Mouse (Mus musculus): ENCODE data around the gene Mtus2. TPM values are rescaled to one million over a fixed set of nuclear protein-coding genes. Genes with fewer than 3 reads are reported as not detected.

Mtus2 gene
- polyA plus RNA-seq, 1 experiment from 2014 or later, result 50.0 TPM

DNA sequence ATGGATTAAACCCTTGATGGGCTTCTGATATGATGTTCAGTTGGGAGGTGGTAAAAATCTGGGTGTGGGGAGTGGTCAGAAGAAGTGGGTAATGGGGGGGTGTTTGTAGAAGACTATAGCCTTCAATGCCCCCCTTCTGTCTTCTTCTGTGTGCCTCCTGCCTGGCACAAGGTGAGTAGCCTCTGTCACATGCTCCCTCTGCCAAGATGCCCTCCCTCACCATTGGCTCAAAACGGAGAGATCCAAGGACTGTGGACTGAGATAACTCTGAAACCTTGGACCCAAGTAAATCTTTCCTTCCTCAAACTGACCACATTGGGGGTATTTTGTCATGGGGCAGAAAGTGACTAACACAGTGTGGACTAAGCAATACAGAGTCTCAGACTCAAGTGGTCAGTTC is 99.7 kb downstream of the Mtus2 start:
- Histone ChIP-seq H3K27ac (replicated peaks) (no peak overlapping the region), H3K9ac (no peak overlapping the region), H3K4me3 (no peak overlapping the region), H3K4me1 (replicated peaks) (0 out of 2 replicates have a peak, but pooled peaks cover 3% of the 10 kb centered on the region), H3K36me3 (no peaks in the 10 kb centered on the region), H3K4me2 (no peak overlapping the region), H3K9me3 (no peaks in the 10 kb centered on the region; the same call in 1 of the 2 replicates), H3K27me3 (no peaks in the 10 kb centered on the region)
- 85% methylated on average over 1 of the region's 1 CpGs for WGBS
- no peak for ATAC-seq (ENCODE audit: low read depth)

DNA sequence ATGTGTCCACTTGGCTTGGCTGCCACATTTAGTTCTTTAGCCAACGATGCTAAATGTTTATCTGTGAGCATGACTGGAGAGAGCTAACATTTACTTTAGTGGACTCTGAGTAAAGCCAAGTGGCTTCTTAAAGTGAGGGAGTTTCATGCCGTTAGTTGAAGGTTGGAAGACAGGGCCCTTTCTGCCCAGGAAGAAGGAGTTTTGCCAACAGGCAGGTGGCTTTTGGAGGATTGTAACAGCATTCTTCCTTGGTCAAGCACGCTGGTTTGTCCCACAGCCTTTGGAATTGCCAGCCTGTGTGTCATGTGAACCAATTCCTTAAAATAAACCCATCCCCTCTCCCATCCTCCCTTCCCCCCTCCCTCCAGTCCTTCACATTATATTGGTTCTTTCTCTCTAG is 100.3 kb downstream of the Mtus2 start:
- H3K27ac ChIP-seq (replicated peaks), result no peak overlapping the region
- H3K4me3 ChIP-seq, result no peak overlapping the region
- no peaks in the 10 kb centered on the region for H3K27me3 ChIP-seq
- H3K4me2 ChIP-seq, result no peak overlapping the region
- WGBS, result 81% methylated on average over 3 of the region's 3 CpGs
- 0 out of 2 replicates have a peak, but pooled peaks cover 3% of the 10 kb centered on the region for H3K4me1 ChIP-seq (replicated peaks)
- H3K9ac ChIP-seq, result no peak overlapping the region
- H3K9me3 ChIP-seq, result no peaks in the 10 kb centered on the region; the same call in 1 of the 2 replicates
- no peak for ATAC-seq (ENCODE audit: low read depth)
- no peaks in the 10 kb centered on the region for H3K36me3 ChIP-seq

DNA sequence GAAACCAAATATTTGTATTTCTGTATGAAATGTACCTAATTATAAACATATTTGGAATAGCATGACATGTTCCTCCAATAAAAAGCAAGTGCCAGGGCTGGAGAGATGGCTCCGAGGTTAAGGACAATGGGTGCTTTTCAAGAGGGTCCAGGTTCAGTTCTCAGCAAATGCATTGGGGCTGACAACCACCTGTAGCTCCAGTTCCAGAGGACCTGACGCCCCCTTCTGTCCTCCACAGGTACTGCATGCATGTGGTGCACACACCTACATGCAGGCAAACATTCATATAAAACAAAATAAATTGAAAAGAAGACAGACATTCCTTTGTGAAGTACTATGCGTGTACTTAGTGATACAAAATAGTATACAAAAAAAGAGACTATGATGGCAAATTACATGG is 102.2 kb downstream of the Mtus2 start:
- Histone ChIP-seq H3K27me3 (no peaks in the 10 kb centered on the region), H3K36me3 (no peaks in the 10 kb centered on the region), H3K4me2 (no peak overlapping the region), H3K9me3 (no peaks in the 10 kb centered on the region; the same call in 1 of the 2 replicates), H3K4me1 (replicated peaks) (no peaks in the 10 kb centered on the region), H3K27ac (replicated peaks) (no peak overlapping the region), H3K9ac (no peak overlapping the region), H3K4me3 (no peak overlapping the region)
- 71% methylated on average over 3 of the region's 3 CpGs for WGBS
- no peak for ATAC-seq (ENCODE audit: low read depth)

DNA sequence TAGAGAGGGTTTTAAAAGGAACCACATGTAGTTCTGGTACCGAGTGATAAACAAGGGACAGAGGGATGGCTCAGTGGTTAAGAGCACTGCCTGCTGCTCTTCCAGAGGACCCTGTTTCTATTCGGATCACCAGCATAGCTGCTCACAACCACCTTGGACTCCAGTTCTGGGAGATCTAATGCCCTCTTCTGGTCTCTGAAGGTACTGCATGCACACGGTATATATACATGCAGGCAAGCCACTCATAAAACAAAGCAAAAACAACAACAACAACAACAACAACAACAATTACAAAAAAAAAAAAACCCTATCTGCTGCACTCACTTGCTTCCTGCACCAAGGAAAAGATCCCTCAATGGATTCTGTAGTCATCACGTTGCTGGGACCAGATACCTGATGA is 104.7 kb downstream of the Mtus2 start:
- Histone ChIP-seq H3K4me1 (replicated peaks) (no peaks in the 10 kb centered on the region), H3K9me3 (no peaks in the 10 kb centered on the region), H3K4me3 (no peak overlapping the region), H3K36me3 (no peaks in the 10 kb centered on the region), H3K27me3 (no peaks in the 10 kb centered on the region), H3K4me2 (no peak overlapping the region), H3K9ac (no peak overlapping the region), H3K27ac (replicated peaks) (no peak overlapping the region)
- ATAC-seq (ENCODE audit: low read depth), result no peak
- WGBS, result 86% methylated on average over 4 of the region's 4 CpGs

DNA sequence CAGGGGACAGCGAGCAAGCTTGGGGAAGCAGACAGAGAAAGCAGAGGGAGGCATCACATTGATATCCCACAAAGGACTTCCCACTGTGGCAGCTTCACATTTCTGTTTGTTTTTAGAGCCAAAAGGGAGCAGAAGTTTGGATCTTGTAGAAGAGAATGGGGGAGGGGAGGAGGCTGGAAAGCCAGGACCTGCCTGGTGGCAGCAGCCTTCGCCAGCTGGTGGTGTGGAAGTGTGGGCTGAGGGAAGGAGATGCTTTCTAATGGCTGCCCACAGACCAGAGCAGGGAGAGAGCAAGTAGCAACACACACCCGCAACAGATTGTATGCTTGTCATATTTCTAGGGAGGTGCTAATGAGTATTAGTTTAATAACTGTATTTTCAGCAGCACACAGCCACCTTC is 106.6 kb downstream of the Mtus2 start:
- H3K9me3 ChIP-seq, result no peaks in the 10 kb centered on the region
- H3K9ac ChIP-seq, result no peak overlapping the region
- no peak overlapping the region for H3K27ac ChIP-seq (replicated peaks)
- H3K4me1 ChIP-seq (replicated peaks), result peaks cover 11% of the 10 kb centered on the region
- no peak overlapping the region for H3K4me3 ChIP-seq
- H3K36me3 ChIP-seq, result no peaks in the 10 kb centered on the region
- no peak overlapping the region for H3K4me2 ChIP-seq
- no peaks in the 10 kb centered on the region for H3K27me3 ChIP-seq
- ATAC-seq (ENCODE audit: low read depth), result no peak
- WGBS, result 79% methylated on average over 3 of the region's 3 CpGs

DNA sequence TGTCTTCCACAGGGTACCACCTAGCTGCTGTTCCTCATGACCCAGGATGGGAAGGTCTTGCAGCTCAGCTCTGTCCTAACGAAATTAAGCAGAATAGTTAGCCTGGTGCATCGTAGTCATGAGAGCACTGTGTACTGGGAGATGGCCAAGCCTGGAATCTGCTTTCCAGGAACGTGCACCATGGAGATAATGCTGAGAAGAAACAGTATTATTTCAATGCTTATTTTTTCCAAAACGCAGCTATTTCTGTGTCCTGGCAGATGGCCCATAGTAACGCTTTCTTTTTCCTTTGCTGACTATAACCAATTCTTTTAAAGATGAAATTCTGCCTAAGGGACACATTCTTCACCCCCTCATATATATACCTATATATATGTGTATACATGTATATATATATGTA is 108.1 kb downstream of the Mtus2 start:
- H3K9me3 ChIP-seq, result no peaks in the 10 kb centered on the region
- no peaks in the 10 kb centered on the region for H3K36me3 ChIP-seq
- 77% methylated on average over 5 of the region's 5 CpGs for WGBS
- H3K4me3 ChIP-seq, result no peak overlapping the region
- H3K27me3 ChIP-seq, result no peaks in the 10 kb centered on the region
- no peak overlapping the region for H3K4me2 ChIP-seq
- ATAC-seq (ENCODE audit: low read depth), result no peak
- no peak overlapping the region for H3K9ac ChIP-seq
- no peak overlapping the region for H3K27ac ChIP-seq (replicated peaks)
- peaks cover 12% of the 10 kb centered on the region for H3K4me1 ChIP-seq (replicated peaks)

DNA sequence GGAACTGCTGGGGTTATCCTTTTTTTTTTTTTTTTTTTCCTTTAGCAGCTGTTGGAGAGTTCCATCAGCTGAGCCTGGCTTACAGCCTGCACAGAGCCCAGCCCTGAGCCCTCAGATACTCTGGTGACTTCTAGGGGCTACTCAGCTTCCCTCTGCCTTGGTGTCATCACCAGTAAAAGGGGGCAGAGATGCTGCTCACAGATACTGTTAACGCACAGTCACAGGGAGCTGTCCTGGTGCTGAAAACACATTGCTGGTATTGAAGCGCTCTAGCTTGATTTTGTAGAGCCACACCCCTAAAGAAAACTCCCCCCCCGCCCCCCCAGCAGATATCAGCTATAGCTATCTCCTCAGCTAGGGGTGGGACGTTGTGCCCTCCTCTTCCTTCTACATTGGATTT is 112.8 kb downstream of the Mtus2 start:
- H3K4me3 ChIP-seq, result no peak overlapping the region
- no peak overlapping the region for H3K27ac ChIP-seq (replicated peaks)
- H3K4me2 ChIP-seq, result no peak overlapping the region
- no peak overlapping the region for H3K9ac ChIP-seq
- H3K27me3 ChIP-seq, result no peaks in the 10 kb centered on the region
- no peaks in the 10 kb centered on the region for H3K36me3 ChIP-seq
- 9% methylated on average over 4 of the region's 4 CpGs for WGBS
- H3K9me3 ChIP-seq, result no peaks in the 10 kb centered on the region
- peaks cover 12% of the 10 kb centered on the region for H3K4me1 ChIP-seq (replicated peaks)
- no peak for ATAC-seq (ENCODE audit: low read depth)

DNA sequence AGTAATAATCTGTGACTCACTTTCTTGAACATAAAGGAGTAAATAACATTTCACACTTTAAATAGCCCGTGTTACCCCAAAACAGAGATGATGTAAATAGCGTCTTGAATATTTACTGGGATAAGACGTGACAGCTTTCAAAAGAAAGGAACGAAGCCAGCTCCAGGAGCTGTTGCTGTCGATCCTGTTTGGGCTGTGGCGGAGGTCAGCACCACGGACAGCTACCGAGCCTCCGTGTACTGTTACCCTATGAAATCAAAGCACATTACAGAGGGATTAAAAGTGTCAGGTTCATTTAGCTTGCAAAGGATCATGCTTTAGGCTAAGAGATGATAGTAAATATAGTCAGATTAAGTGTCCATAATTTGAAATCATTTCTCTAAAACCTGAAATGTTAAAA is 114.7 kb downstream of the Mtus2 start:
- Histone ChIP-seq H3K36me3 (no peaks in the 10 kb centered on the region), H3K4me3 (no peak overlapping the region), H3K4me2 (no peak overlapping the region), H3K9ac (no peak overlapping the region), H3K9me3 (no peaks in the 10 kb centered on the region), H3K27me3 (no peaks in the 10 kb centered on the region), H3K4me1 (replicated peaks) (peaks cover 12% of the 10 kb centered on the region), H3K27ac (replicated peaks) (no peak overlapping the region)
- ATAC-seq (ENCODE audit: low read depth), result no peak
- WGBS, result 12% methylated on average over 9 of the region's 9 CpGs

DNA sequence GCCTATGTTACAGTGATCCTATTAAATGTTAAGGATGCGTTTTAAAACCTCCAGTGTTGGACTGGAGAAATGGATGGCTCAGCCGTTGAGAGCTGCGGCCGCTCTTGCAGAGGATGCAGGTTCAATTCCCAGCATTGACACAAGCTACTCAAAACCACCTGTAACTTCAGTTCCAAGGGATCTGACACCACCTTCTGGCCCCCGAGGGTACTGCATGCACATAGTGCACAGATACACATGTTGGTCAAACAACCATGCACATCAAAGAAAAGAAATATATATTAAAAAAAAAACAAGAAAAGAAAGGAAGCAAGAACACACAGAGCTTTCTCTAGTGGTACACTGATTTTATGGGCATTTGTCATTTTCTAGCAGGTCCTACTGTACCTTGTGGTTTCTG is 116.3 kb downstream of the Mtus2 start:
- Histone ChIP-seq H3K4me3 (no peak overlapping the region), H3K27ac (replicated peaks) (no peak overlapping the region), H3K36me3 (0 out of 2 replicates have a peak, but pooled peaks cover 5% of the 10 kb centered on the region), H3K4me1 (replicated peaks) (0 out of 2 replicates have a peak, but pooled peaks cover 3% of the 10 kb centered on the region), H3K9me3 (no peaks in the 10 kb centered on the region), H3K9ac (no peak overlapping the region), H3K27me3 (no peaks in the 10 kb centered on the region), H3K4me2 (no peak overlapping the region)
- ATAC-seq (ENCODE audit: low read depth), result no peak
- 91% methylated on average over 5 of the region's 5 CpGs for WGBS

DNA sequence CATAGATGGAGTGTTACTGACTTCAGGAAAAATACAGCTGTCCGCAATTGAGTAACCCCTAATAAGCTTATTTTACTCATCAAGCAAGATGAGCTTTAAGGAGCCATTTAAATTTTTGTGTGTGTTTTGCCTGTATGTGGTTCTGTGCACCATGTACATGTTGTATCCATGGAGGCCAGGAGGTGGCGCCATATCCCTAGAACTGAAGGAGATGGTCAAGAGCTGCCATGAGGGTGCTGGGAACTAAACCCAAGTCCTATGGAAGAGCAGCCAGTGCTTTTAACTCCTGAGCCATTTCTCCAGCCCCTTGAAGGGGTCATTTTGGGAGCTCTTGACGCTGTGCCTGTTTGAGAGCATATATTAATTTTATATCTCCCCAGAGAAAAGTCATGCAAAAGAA is 122.6 kb downstream of the Mtus2 start:
- 72% methylated on average over 3 of the region's 3 CpGs for WGBS
- Histone ChIP-seq H3K9ac (no peak overlapping the region), H3K4me2 (no peak overlapping the region), H3K9me3 (peaks cover 12% of the 10 kb centered on the region; the same call in 1 of the 2 replicates), H3K27me3 (no peaks in the 10 kb centered on the region), H3K27ac (replicated peaks) (no peak overlapping the region), H3K4me3 (no peak overlapping the region), H3K36me3 (0 out of 2 replicates have a peak, but pooled peaks cover 12% of the 10 kb centered on the region), H3K4me1 (replicated peaks) (no peaks in the 10 kb centered on the region)
- no peak for ATAC-seq (ENCODE audit: low read depth)

DNA sequence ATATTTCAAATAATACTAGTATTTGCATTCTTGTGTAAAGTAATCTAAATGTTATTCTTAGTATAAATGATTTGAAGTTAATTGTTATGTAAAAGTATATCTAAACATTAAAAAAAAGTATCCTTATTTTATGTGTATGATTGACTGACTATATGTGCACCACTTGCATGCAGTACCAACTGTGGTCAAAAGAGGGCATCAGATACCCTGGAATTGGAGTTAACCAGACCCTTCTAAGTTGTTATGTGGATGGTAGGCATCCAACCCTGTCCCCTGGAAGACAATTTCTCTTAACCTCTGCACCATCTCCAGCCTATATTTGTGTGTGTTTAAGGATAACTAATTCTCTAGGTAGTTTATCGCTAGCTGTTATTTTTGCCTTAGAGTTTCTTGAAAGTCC is 126.4 kb downstream of the Mtus2 start:
- no peak overlapping the region for H3K4me2 ChIP-seq
- 97% methylated on average over 1 of the region's 1 CpGs for WGBS
- no peak for ATAC-seq (ENCODE audit: low read depth)
- H3K27ac ChIP-seq (replicated peaks), result no peak overlapping the region
- H3K36me3 ChIP-seq, result peaks cover 7% of the 10 kb centered on the region; the same call in 1 of the 2 replicates
- H3K27me3 ChIP-seq, result no peaks in the 10 kb centered on the region
- H3K9me3 ChIP-seq, result peaks cover 12% of the 10 kb centered on the region; the same call in 1 of the 2 replicates
- no peaks in the 10 kb centered on the region for H3K4me1 ChIP-seq (replicated peaks)
- no peak overlapping the region for H3K9ac ChIP-seq
- no peak overlapping the region for H3K4me3 ChIP-seq

DNA sequence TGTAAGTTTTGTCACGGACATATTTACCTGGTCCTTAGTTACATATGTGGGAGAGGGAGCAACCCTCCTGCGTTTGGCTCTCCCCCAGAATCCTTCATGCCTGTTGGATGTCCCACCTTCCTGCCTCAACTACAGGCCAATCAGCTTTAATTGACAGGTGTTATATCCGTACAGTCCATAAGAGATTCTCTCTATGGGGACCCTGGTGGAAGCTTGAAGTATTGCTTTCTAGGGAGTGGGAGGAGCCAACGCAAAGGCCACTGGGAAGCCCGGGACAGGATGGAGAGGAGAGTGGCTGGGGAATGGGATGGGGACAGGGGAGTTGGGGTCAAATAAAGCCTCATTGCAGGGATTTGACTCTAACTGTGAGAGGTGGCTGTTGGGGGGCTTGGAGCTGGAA is 127.6 kb downstream of the Mtus2 start:
- Histone ChIP-seq H3K9ac (no peak overlapping the region), H3K9me3 (peaks cover 12% of the 10 kb centered on the region; the same call in 1 of the 2 replicates), H3K4me2 (no peak overlapping the region), H3K36me3 (peaks cover 9% of the 10 kb centered on the region; the same call in 1 of the 2 replicates), H3K27ac (replicated peaks) (no peak overlapping the region), H3K4me3 (no peak overlapping the region), H3K27me3 (no peaks in the 10 kb centered on the region), H3K4me1 (replicated peaks) (no peaks in the 10 kb centered on the region)
- WGBS, result 81% methylated on average over 5 of the region's 5 CpGs
- no peak for ATAC-seq (ENCODE audit: low read depth)

DNA sequence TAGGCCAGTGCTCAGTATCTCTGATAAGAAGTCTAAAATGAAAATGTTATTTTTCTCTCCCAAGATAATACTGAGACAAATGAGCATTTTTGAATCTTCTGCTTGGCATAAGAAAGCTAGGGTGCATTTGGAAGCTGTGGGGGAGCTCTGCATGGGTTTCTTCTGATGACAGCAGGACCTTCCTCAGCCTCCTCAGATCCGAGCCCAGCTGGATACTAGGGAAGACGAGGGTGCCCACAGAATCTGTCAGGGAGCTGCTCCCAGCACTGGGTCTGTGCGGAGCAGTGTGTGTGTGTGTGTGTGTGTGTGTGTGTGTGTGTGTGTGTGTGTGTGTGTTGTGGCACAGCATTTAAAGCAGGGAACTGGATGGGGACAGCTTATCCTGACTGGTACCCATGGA is 130.7 kb downstream of the Mtus2 start:
- no peak overlapping the region for H3K27ac ChIP-seq (replicated peaks)
- no peak overlapping the region for H3K4me3 ChIP-seq
- WGBS, result 85% methylated on average over 3 of the region's 3 CpGs
- H3K9me3 ChIP-seq, result peaks cover 7% of the 10 kb centered on the region; the same call in 1 of the 2 replicates
- peaks cover 5% of the 10 kb centered on the region; the same call in 1 of the 2 replicates for H3K4me1 ChIP-seq (replicated peaks)
- no peak overlapping the region for H3K4me2 ChIP-seq
- no peaks in the 10 kb centered on the region for H3K27me3 ChIP-seq
- H3K9ac ChIP-seq, result no peak overlapping the region
- peaks cover 8% of the 10 kb centered on the region; the same call in 1 of the 2 replicates for H3K36me3 ChIP-seq
- no peak for ATAC-seq (ENCODE audit: low read depth)
